Mouse (Mus musculus): ENCODE measurements around the gene Ugt1a6b.
"Not testable (repeated sequence)": the region's sequence is repeated elsewhere in the genome, so short reads cannot be mapped to it uniquely, and the experiment has no call there.

Ugt1a6b gene

GRCm38 (mm10) chr1:88103019-88103418, at the start of gene Ugt1a6b:
TSS of gene Ugt1a6b (plus strand) at chr1:88103252.
- DNase-seq (ENCODE audit: low spot score): not testable (repeated sequence)

DNA sequence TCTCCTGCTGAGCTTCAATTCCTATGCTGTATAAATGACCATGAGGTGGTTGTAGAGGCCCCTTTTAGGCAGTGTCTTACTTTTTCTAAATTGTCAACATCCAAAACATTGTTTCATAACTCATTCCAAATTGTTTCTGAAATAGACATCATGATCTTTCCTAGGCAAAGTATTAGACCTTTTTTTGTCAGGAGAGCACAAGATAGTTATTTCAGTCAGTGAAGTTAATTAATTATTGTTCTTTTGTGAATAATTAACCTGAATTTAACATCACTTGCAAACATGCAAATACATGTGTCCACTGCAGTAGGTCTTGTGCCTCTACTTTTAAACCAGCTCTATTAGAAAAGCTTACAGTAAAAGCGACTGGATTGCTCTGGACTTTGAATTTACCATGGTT, 48.0 kb upstream of the Ugt1a6b start, which contains the start of gene Ugt1a10:
TSS of gene Ugt1a10 (plus strand) at position 301 of the 400 bp plus-strand sequence.
- DNase-seq (ENCODE audit: low spot score): no peak

- DNase-seq (ENCODE audit: low spot score): not testable (repeated sequence)
Measured at GRCm38 (mm10) chr1:88066472-88067102, 36.5 kb upstream of the Ugt1a6b start.

- no peak for DNase-seq (ENCODE audit: low spot score)
Measured at GRCm38 (mm10) chr1:88070495-88070894, 32.6 kb upstream of the Ugt1a6b start, which contains the start of gene Ugt1a9. TSS of gene Ugt1a9 (plus strand) at chr1:88070800.

GRCm38 (mm10) chr1:88070902-88071301, 32.1 kb upstream of the Ugt1a6b start:
- no peak for DNase-seq (ENCODE audit: low spot score)

- DNase-seq (ENCODE audit: low spot score): no peak
Measured at GRCm38 (mm10) chr1:88074471-88074870, 28.6 kb upstream of the Ugt1a6b start.

GRCm38 (mm10) chr1:88077128-88077527, 25.9 kb upstream of the Ugt1a6b start:
- DNase-seq (ENCODE audit: low spot score): no peak

DNA sequence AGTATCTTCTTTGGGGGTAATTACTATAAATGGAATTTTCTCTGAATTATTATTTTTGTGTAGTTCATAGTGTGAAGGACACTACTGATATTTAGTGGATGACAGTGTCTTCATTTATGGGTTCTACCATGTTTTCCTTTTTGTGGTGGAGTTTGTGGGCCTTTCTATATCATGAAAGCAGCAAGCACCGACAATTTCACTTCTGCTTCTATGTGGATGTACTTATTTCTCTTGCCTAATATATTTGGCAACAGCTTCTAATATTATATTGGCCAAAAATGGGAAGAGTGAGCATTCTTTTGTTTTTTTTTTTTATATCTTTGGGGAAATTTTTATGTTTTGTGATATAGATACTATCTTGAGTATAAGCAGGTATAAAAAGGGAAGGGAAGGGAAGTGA, 21.4 kb upstream of the Ugt1a6b start:
- DNase-seq (ENCODE audit: low spot score): no peak

DNA sequence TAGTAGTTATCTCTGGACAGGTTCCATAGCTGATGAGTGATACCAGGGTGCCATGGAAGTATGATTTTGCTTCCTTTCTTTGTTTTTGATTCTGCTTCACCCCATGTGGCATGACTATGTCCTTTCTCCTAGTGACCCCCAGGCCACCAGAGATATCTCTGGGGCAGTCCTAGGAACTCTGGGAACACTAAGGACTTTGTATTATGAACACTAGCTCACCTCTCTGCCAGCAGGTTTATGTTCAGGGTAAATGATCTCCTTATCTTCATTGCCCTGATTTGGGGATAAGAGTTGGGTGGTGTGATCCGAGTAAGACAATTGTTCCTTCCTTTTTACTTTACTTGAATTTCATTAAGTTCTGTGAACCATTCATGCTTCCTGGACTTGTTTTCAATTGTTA, 16.9 kb upstream of the Ugt1a6b start:
- no peak for DNase-seq (ENCODE audit: low spot score)

- no peak for DNase-seq (ENCODE audit: low spot score)
Measured at GRCm38 (mm10) chr1:88087513-88087912, 15.5 kb upstream of the Ugt1a6b start, which contains the start of gene Ugt1a8. TSS of gene Ugt1a8 (plus strand) at chr1:88087813.

- no peak for DNase-seq (ENCODE audit: low spot score)
Measured at GRCm38 (mm10) chr1:88092341-88092740, 10.7 kb upstream of the Ugt1a6b start.

DNA sequence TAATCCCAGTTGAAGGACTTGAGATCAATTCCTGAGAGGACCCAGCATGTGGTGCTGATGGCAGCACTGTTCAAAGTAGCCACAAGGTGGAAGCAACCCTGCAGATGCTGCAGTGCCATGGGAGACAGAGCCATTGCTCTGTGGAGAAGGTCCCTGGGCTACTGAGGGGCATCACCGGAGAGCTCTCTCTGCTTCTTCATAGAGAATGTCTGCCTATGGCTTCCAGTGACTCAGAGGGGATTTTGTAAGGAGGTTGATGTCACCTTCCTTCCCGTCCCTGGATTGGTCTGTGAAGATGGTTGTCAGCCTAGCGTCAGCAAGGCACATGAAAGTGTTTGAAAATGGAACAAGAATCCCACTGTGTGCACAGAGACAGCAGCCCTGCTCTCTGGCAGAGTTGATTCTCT, 8.8 kb upstream of the Ugt1a6b start:
- DNase-seq (ENCODE audit: low spot score): not testable (repeated sequence)

DNA sequence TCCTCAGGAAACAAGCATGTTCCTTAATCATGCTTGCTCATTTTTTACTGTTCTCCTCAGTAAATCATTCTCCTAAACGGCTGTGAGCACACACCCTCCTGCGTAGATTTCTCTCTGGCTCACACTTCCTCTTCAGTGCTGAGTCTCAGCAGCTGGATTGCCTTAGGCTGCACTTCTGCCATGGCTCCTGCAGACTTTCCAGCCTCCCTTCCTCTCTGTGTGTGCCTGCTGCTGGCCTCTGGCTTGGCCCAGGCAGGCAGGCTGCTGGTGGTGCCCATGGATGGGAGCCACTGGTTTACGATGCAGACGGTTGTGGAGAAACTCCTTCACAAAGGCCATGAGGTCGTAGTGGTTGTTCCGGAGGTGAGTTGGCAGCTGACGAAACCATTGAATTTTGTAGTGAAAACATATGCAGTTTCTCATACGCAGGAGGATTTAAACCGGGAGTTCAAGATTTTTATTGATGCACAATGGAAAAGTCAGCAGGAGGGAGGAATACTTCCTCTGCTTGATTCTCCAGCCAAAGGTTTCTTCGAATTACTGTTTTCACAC, 8.0 kb upstream of the Ugt1a6b start, which contains the start of gene Ugt1a7c:
TSS of gene Ugt1a7c (plus strand) at position 122 of the 552 bp plus-strand sequence.
- peak; percentile 52 for DNase-seq (ENCODE audit: low spot score)

- not testable (repeated sequence) for DNase-seq (ENCODE audit: low spot score)
Measured at GRCm38 (mm10) chr1:88098546-88098945, 4.5 kb upstream of the Ugt1a6b start.

- not testable (repeated sequence) for DNase-seq (ENCODE audit: low spot score)
Measured at GRCm38 (mm10) chr1:88099691-88100090, 3.4 kb upstream of the Ugt1a6b start.

- not testable (repeated sequence) for DNase-seq (ENCODE audit: low spot score)
Measured at GRCm38 (mm10) chr1:88103697-88104468, 831 bp downstream of the Ugt1a6b start.

GRCm38 (mm10) chr1:88104667-88105430, 1.8 kb downstream of the Ugt1a6b start:
- no peak for DNase-seq (ENCODE audit: low spot score)

GRCm38 (mm10) chr1:88105656-88106055, 2.6 kb downstream of the Ugt1a6b start:
- DNase-seq (ENCODE audit: low spot score): peak; percentile 79

DNA sequence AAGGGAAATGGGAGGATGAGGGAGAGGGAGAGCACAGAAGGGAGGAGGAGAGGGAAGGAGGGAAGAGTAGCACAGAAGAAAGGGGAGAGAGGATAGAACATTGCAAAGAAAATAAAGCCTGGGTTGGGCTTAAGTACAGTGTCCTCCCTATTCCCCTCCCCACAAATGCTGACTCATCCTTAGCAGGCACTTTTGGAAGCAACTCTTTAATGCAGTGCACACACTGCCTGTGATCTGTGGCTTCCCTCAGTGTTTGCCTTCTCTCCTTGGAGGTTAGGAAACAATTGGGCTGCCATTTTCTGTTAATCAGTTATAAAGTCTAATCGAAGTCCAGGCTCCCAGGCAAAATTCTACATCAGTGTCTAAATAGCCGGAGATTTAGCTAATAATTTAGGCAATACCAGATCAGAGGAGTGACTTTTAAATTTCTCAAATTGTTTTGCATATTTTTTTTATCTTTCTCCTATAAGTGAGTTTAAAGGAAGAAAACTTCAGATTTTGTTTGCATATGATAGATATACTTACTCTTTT, 6.0 kb downstream of the Ugt1a6b start:
- not testable (repeated sequence) for DNase-seq (ENCODE audit: low spot score)

DNA sequence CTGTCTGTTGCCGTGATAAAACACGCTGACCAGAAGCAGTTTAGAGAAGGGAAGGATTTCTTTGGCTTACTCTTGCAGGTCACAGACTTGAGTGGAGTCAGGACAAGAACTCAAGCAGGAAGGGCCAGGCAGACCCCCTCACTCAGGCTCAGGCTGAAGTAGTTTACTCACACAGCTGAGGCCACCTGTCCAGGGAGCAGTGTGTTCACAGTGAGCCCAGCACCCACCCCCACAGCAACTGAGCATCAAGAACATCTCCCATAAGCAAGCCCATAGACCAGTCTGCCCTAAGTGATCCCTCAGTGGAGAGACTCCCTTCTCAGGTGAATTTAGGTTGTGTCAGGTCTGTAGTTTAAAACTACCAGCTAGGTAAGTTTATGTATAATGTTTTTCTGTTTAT, 6.6 kb downstream of the Ugt1a6b start:
- DNase-seq (ENCODE audit: low spot score): not testable (repeated sequence)

- not testable (repeated sequence) for DNase-seq (ENCODE audit: low spot score)
Measured at GRCm38 (mm10) chr1:88112769-88113168, 9.7 kb downstream of the Ugt1a6b start.

GRCm38 (mm10) chr1:88120550-88120949, 17.5 kb downstream of the Ugt1a6b start:
- not testable (repeated sequence) for DNase-seq (ENCODE audit: low spot score)
